Mouse (Mus musculus) thymus, adult 2 months (tissue): ENCODE results near the gene 1700061G19Rik. TPM values are rescaled to one million over a fixed set of nuclear protein-coding genes. Genes with fewer than 3 reads are reported as not detected.

Experiments used
- DNase-seq: peaks from one replicate; pipeline ENCODE4 v3.0.0; 2021
- H3K27ac ChIP-seq: fragments of 200-500 bp; 2 replicates; pipeline ENCODE4 v1.5.1; 2012; ENCODE audit warnings: low read length, control low read depth; ENCODE audit not compliant: control insufficient read depth, insufficient read depth
- H3K27me3 ChIP-seq: fragments of 200-500 bp; 2 replicates; pipeline ENCODE4 v1.6.1; 2012; ENCODE audit warnings: mild to moderate bottlenecking, low read length, moderate library complexity, mixed read lengths; ENCODE audit not compliant: control insufficient read depth, insufficient read depth
- H3K36me3 ChIP-seq: fragments of 200-500 bp; 2 replicates; pipeline ENCODE4 v1.6.1; 2012; ENCODE audit warnings: mild to moderate bottlenecking, low read length, moderate library complexity; ENCODE audit not compliant: control insufficient read depth, insufficient read depth
- H3K4me1 ChIP-seq: fragments of 200-500 bp; replicated peaks from 2 replicates; pipeline ENCODE4 v1.6.1; 2012; ENCODE audit warnings: low read length; ENCODE audit not compliant: control insufficient read depth, insufficient read depth
- H3K4me3 ChIP-seq: fragments of 200-500 bp; 2 replicates; pipeline ENCODE4 v1.5.1; 2012; ENCODE audit warnings: mild to moderate bottlenecking, low read length, control low read depth, moderate library complexity; ENCODE audit not compliant: control insufficient read depth, insufficient read depth
- CTCF ChIP-seq: fragments of 200-500 bp; IDR thresholded peaks from 2 replicates; pipeline ENCODE4 v1.5.1; 2012; ENCODE audit warnings: mild to moderate bottlenecking, control low read depth, low read length, moderate library complexity, borderline replicate concordance; ENCODE audit not compliant: control insufficient read depth, poor library complexity, insufficient read depth; ENCODE audit errors: extremely low read depth
- POLR2A ChIP-seq: fragments of 200-500 bp; IDR thresholded peaks from 2 replicates; pipeline ENCODE4 v1.6.1; 2012; ENCODE audit warnings: mild to moderate bottlenecking, low read length, control low read depth, moderate library complexity; ENCODE audit not compliant: control insufficient read depth, poor library complexity, insufficient read depth; ENCODE audit errors: extremely low read depth
- WGBS: fragments of 180-500 bp; shearing (Covaris S2); methylation state at CpG from one replicate; pipeline ENCODE4 v1.1.7; 2018; 5-methylcytosine and 5-hydroxymethylcytosine counted together
- polyA plus RNA-seq: library from polyadenylated mRNA; depleted of rRNA; stranded (reverse); fragments of >200 nt; gene quantifications from 2 replicates; pipeline ENCODE4 v1.2.3, GENCODE M21; 2012

1700061G19Rik gene
- polyA plus RNA-seq, 1 experiment: 0.19 TPM

DNA sequence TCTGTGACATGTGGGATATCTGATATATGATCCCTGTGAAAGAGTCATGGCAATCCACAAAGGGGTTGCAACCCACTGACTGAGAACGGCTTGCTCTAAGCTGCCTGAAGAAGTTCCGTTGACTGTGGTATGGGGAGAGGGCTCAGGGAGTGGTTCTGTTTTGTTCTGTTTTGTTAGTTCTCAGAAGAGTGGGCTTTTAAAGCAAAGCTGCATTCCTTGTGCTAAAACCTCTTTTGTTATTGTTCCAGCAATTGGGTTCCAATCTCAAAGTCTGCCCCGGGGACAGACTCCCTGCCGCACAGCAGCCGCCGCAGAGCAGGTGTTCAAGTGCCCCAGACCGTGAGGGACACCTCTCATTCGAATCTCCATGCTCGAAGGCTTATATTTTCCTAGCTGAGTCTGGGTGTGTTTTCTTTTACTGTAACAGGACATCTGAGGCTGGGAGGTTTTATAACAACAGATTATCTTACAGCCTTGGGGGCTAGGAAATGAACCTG is 5.7 kb upstream of the 1700061G19Rik start:
- no peak for DNase-seq
- 95% methylated on average over 9 of the region's 9 CpGs for WGBS
- H3K4me3 ChIP-seq: no peak overlapping the region
- TF ChIP-seq POLR2A: no peak
- no peak for TF ChIP-seq CTCF
- H3K36me3 ChIP-seq: no peaks in the 10 kb centered on the region
- H3K27me3 ChIP-seq: no peaks in the 10 kb centered on the region
- no peak overlapping the region for H3K27ac ChIP-seq
- H3K4me1 ChIP-seq: no peaks in the 10 kb centered on the region

DNA sequence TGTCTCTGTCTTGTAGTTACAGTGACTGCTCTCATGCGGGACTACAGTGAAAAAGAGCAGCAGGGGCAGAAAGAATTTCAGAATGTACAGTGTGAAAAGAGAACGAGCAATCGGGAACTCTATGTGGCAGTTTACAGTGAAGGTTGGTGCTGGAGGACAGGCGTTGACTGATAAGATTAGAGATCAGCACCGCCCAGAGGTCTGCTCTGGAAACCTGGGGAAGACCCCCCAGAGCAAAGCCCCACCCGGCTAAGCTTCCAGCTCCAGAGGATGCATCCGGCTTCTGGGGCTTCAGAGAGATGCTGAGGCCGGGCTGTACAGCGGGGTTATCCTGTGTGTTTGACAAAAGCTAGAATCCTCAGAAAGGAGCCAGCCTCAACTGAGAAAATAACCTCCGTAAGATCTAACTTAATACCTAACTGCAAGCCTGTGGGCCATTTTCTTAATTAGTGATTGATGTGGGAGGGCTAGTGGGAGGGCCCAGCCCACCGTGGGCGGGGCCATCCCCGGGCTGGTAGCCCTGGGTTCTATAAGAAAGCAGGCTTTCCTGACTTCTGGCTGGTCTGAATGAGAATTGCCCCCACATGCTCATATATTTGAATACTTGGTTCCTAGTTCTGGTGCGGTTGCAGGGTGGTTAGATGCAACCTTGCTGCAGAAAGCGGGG is 4.9 kb upstream of the 1700061G19Rik start:
- no peak for DNase-seq
- 90% methylated on average over 15 of the region's 15 CpGs for WGBS
- TF ChIP-seq POLR2A (no peak), CTCF (no peak)

DNA sequence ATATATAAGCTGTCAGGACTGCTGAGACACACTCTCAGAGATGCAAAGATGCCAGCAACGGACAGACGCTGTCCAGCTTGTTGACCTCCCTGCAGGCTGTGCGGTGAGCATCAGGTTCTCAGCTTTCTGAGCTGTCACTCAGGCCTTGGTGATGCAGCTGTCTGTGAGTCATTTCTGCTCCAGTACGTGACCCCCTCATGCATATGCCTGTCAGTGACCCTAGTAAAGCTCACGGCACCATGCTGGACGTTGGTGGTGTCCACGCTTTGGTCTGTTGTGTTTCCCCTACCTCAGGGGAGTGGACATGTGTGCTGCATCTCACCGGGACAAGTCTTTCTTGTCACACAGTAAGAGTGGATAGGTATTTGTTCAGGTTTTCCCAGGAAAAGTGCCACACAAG is 3.5 kb upstream of the 1700061G19Rik start:
- DNase-seq: no peak
- Histone ChIP-seq H3K36me3 (no peaks in the 10 kb centered on the region), H3K27me3 (no peaks in the 10 kb centered on the region), H3K4me3 (no peak overlapping the region), H3K4me1 (peaks cover 4% of the 10 kb centered on the region), H3K27ac (no peak overlapping the region)
- TF ChIP-seq CTCF: no peak
- no peak for TF ChIP-seq POLR2A
- 93% methylated on average over 8 of the region's 8 CpGs for whole genome bisulfite sequencing

More for the DNA sequence above, 4.9 kb upstream of the 1700061G19Rik start:
- Histone ChIP-seq H3K4me1 (peaks cover 4% of the 10 kb centered on the region), H3K36me3 (no peaks in the 10 kb centered on the region), H3K4me3 (no peak overlapping the region), H3K27ac (no peak overlapping the region), H3K27me3 (no peaks in the 10 kb centered on the region)

DNA sequence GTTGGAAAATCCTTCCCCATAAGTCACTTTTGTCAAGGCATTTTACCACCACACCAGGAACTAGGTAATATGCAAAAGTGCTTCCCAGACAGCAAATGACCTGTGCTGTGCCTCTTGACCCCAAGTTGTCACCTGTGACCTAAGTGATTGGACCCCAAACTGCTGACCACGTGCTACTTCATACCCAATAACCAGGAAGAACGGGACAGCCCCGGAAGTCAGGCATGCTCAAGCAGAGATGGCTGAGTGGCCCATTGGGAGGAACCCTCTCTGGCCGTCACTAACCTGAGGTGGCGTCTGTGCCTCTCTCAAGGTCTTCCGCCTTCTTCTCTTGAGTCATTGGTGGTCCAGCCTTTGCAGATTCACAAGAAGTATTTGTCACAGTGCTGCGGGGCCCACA is 2.8 kb upstream of the 1700061G19Rik start:
- no peak for TF ChIP-seq CTCF
- TF ChIP-seq POLR2A: no peak
- Histone ChIP-seq H3K4me1 (peaks cover 4% of the 10 kb centered on the region), H3K27me3 (no peaks in the 10 kb centered on the region), H3K27ac (no peak overlapping the region), H3K36me3 (no peaks in the 10 kb centered on the region), H3K4me3 (no peak overlapping the region)
- DNase-seq: no peak
- WGBS: 85% methylated on average over 7 of the region's 7 CpGs

DNA sequence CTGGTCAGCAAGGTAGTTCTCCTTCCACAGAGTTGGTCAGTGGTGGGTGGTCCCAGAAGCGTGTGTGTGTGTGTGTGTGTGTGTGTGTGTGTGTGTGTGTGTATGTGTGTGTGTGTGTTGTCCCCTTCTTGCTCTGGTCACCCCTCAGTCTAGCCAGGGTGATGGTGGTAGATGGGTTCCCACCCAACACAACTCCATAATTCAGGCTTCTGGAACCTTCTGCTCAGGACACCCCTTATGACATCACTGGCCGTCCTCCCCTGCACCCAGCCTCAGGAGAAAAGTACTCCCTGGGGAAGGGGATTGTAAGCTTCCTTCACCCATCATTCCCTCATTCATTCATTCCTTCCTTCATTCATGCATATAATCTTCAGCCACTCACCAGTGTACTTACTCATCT is 1.0 kb upstream of the 1700061G19Rik start, which contains the start of gene Acsbg2:
Acsbg2 (minus strand) TSS at position 211 of the 400 bp plus-strand sequence.
- TF ChIP-seq CTCF: no peak
- no peak for TF ChIP-seq POLR2A
- H3K27ac ChIP-seq: no peak within 1 kb of the TSS
- 88% methylated on average over 2 of the region's 2 CpGs for WGBS
- H3K27me3 ChIP-seq: no peaks in the 10 kb centered on the region
- no peaks in the 10 kb centered on the region for H3K36me3 ChIP-seq
- no peak within 1 kb of the TSS for H3K4me3 ChIP-seq
- H3K4me1 ChIP-seq: peaks cover 4% of the 10 kb centered on the region
- DNase-seq: no peak

DNA sequence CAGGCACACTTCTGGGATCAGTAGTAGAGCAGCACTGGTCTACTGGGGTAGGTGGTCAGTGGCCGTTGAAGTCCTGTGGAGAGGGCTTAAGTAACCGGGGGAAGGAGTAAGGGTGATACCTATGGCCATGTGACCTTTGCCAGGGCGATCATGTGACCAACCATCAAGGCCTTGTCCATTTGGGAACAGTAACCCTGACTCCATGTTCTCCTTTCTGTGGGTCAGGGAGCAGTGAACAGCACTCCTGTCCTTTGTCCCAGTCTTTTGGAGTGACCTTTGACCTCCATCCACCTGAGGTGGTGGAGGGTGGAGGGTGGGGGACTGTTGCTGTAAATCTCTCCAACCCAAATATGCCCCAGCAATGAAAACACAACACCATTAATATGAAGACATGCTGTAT is 1.2 kb downstream of the 1700061G19Rik start:
- no peaks in the 10 kb centered on the region for H3K27me3 ChIP-seq

DNA sequence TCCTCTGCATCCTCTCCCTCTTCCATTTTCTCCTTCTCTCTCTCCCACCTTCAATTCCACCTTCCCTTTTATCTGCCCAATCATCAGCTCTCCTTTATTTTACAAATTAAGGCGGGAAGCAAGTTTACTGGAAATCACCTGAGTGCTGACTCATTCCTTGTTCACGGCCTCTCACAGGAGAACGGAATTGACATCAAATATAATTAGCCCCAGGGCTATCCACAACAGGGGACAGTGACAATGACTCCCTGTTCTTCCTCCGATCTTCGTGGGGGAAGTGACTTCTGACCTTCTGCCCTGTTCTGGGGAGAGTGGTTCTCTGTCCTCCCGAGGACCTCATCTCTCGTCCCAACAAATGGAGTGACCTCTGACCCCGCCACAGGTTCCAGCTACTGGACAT is 1.7 kb downstream of the 1700061G19Rik start:
- DNase-seq: no peak
- Histone ChIP-seq H3K27me3 (no peaks in the 10 kb centered on the region), H3K4me3 (no peak overlapping the region), H3K4me1 (peaks cover 4% of the 10 kb centered on the region), H3K27ac (no peak overlapping the region), H3K36me3 (no peaks in the 10 kb centered on the region)
- no peak for TF ChIP-seq POLR2A
- no peak for TF ChIP-seq CTCF
- WGBS: 87% methylated on average over 8 of the region's 8 CpGs

More for the DNA sequence above, 1.2 kb downstream of the 1700061G19Rik start:
- WGBS: 98% methylated on average over 3 of the region's 3 CpGs
- no peak overlapping the region for H3K27ac ChIP-seq
- no peaks in the 10 kb centered on the region for H3K36me3 ChIP-seq
- peaks cover 4% of the 10 kb centered on the region for H3K4me1 ChIP-seq
- no peak for DNase-seq
- TF ChIP-seq POLR2A (no peak), CTCF (no peak)
- no peak overlapping the region for H3K4me3 ChIP-seq
